Mouse (Mus musculus) T-helper 1 cell (primary cell): Measurements from ENCODE around the gene Vtcn1.

ENCODE experiments used
- in situ Hi-C: fragments of 300-600 bp; cut with MboI, MseI; formaldehyde crosslinking; loops from one replicate; pipeline ENCODE4 v1.15.1; 2025; ENCODE audit warnings: high pct_unique_total_duplicates

Vtcn1 gene

GRCm38 (mm10) chr3:100920611-100921140, 95.4 kb downstream of the Vtcn1 start:
- in situ Hi-C loops, result no loop called here

GRCm38 (mm10) chr3:100921825-100922505, 96.7 kb downstream of the Vtcn1 start, which contains the start of gene Trim45:
Gene Trim45, plus strand, starts transcription at chr3:100922202.
- in situ Hi-C loops, result no loop called here

- in situ Hi-C loops, result no loop called here
These were observed 97.5 kb downstream of the Vtcn1 start for GRCm38 (mm10) chr3:100922506-100923375.

DNA sequence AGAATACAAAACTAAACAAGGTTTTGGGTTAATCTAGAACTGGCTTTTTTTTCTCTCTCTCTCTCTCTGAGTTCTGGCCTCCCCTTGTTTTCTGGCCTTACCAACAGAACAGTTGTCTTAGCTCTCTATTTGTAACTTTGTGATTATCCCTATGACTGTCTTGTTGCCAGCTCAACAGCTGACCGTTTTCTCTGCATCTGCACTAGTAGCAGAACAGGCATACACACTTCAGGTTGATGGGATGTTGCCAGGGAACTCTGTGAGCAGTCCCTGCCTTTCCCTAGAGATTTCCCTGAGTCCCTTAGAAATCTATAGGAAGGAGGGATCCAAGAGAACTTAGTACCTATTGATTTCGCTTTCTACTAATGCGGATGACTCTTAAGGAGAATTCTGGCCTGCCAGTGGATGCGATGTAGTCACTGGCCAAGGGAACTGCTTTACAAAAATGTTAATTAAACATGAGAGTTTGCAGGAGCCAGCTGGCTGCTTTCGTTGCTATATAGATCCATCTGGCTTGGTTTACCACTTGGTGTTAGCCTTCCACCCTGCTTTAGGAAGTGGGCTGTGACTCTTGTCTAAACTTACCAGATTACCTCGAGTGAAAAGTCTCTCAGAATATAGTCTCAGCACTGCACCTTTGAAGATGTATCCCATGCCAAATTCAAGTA, 98.9 kb downstream of the Vtcn1 start:
- in situ Hi-C loops, result no loop called here

DNA sequence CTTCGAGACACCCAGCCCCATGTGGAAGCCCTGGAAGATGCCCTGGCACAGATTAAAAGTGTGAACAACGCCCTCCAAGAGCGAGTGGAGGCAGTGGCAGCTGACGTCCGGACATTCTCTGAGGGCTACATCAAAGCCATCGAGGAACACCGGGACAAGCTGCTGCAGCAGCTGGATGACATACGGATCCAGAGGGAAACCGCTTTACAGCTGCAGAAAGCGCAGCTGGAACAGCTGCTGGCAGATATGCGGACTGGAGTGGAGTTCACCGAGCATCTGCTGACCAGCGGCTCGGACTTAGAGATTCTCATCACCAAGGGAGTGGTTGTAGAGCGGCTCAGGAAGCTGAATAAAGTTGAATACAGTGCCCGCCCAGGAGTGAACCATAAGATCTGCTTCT, 99.9 kb downstream of the Vtcn1 start:
- in situ Hi-C loops, result no loop called here

- in situ Hi-C loops, result no loop called here
These were observed 106.2 kb downstream of the Vtcn1 start for GRCm38 (mm10) chr3:100931332-100932076.

DNA sequence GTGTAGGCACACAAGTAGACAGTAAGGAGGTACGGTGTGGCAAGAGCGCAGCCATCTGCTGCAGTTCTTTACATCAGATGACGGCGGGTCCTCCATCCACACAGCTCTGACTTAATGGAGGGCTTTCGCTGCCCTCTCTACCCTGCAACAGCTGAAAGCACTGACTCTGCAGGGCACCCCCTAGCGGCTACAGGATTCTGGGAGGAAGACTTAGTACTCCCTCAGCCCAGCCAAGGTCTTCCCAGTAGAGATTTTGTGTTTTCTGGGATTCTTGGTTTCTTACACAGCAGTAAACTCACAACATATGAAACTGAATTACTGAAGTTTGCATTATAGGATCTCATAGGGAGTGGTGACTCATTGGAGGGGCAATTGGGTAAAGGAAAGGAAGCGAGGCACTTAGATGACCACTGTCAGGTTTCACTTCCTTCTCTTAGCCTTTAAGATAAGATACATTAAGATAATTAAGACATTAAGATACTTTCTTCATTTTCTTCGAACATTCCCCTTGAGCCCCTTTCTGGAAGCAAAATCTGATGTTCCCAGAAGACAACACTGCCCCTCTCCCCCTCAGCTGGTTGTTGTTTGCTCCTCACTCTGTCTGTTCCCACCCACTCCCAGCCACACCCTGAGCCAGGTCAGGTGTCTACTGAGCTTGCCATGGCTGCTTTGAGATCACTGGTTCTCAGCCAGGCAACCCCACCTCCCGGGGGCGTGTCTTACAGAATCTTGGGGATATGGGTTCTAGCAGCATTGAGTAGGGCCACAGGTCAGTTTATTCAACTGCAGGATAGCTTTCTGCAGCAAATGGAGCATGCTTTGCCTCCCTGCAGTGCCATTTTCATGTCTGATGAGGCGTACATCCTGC, 107.1 kb downstream of the Vtcn1 start:
- in situ Hi-C loops, result no loop called here

- in situ Hi-C loops, result no loop called here
These were observed 110.3 kb downstream of the Vtcn1 start for GRCm38 (mm10) chr3:100935521-100935920.

DNA sequence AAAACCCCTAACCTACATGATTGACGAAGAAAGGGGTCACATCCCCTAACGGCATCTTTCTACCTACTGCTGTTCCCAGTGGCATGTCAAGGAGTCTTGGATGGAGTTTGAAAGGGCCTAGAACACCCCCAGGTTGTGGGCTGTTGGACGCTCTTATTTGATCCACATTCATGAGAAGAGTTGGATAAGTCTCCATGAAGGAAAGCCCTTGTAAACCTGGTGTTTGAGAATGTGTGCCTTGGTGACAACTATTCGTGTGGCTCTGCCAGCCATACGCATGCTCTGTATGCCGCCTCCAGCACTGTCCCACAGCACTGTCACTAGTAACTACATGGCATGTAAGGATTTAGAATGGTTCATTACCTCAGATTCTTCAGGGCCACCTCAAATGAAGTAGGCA, 110.9 kb downstream of the Vtcn1 start:
- in situ Hi-C loops, result no loop called here

DNA sequence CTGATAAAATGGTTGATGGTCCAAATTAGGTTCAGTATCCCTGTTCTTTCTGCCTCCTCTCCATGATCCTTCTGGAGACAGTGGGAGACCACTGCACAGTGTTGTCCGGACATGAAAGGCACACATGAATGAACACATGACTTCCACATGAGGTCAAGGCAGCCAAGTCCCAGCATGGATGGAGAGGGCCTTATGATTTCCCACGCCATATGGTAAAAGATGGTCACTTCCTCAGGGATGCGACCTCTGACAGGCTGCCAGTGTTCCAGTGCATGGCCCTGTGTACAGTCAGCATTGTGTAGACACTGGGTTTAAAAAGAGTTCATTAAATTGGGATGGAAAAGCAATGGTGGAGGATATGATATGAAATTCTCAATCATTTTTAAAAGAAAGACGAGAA, 113.0 kb downstream of the Vtcn1 start:
- in situ Hi-C loops, result no loop called here

- in situ Hi-C loops, result no loop called here
These were observed 115.3 kb downstream of the Vtcn1 start for GRCm38 (mm10) chr3:100940496-100941037.
